Mouse (Mus musculus) Patski (cell line): ENCODE measurements around the gene Mapre1. TPM values are rescaled to one million over a fixed set of nuclear protein-coding genes. Genes with fewer than 3 reads are reported as not detected.
"Not testable (repeated sequence)": the region's sequence is repeated elsewhere in the genome, so short reads cannot be mapped to it uniquely, and the experiment has no call there.

Experiments used
- ATAC-seq: fragments of 100-300 bp; one replicate; pipeline ENCODE4 v1.8.0; 2021
- CTCF ChIA-PET: fragments of 350-600 bp; sonication (Branson Sonifier 250); formaldehyde crosslinking; loops from one replicate; lab custom pipeline; 2022; ENCODE audit warnings: inconsistent platforms; lab: Charles Lee
- POLR2A ChIA-PET: fragments of 350-600 bp; sonication (Branson Sonifier 250); formaldehyde crosslinking; loops from one replicate; lab custom pipeline; 2022; ENCODE audit warnings: antibody characterized with exemption, inconsistent platforms; lab: Charles Lee
- DNase-seq: peaks from one replicate; pipeline ENCODE4 v3.0.0-alpha.2; 2011; ENCODE audit warnings: low read depth, low spot score
- H3K27me3 ChIP-seq: fragments of 371-371 bp; one replicate; pipeline ENCODE4 v1.5.1; 2021
- CTCF ChIP-seq: fragments of 100-300 bp; IDR thresholded peaks from one replicate; pipeline ENCODE4 v1.5.1; 2021
- in situ Hi-C: fragments of 300-500 bp; cut with MboI; formaldehyde crosslinking; loops from 3 replicates; pipeline ENCODE4 v1.11.1; 2018; ENCODE audit warnings: low pct_unique_long_range_greater_than_20kb, mixed read lengths
- polyA plus RNA-seq: library from polyadenylated mRNA; unstranded; gene quantifications from one replicate; pipeline ENCODE4 v1.2.3, GENCODE M21; 2021

The Mapre1 gene
- polyA plus RNA-seq = 118 TPM

GRCm38 (mm10) chr2:153740500-153741436 lies at the start of gene Mapre1:
Gene Mapre1 (plus strand): TSS chr2:153741274.
- no peaks in the 10 kb centered on the region for H3K27me3 ChIP-seq
- ChIA-PET CTCF (interaction anchor here (1.2 to 2.1 kb wide), 3 partner anchors 9 to 25 kb away, joined by 4 to 5 read pairs (median 4); no protein-coding TSS in a partner anchor), POLR2A (no interaction called here)
- peak; percentile 92 for ATAC-seq
- peak; percentile 80 for DNase-seq
- TF ChIP-seq CTCF = no peak
- in situ Hi-C loops = no loop called here

- H3K27me3 ChIP-seq, DNase-seq, CTCF ChIA-PET, POLR2A ChIA-PET, ATAC-seq, in situ Hi-C loops: not testable (repeated sequence)
Observed at GRCm38 (mm10) chr2:153693413-153693812, 47.7 kb upstream of the Mapre1 start.

- POLR2A ChIA-PET = no interaction called here
- ATAC-seq (no peak), DNase-seq (no peak)
- peak; percentile 58 for TF ChIP-seq CTCF
- CTCF ChIA-PET = no interaction called here
- H3K27me3 ChIP-seq = peaks cover 5% of the 10 kb centered on the region
- in situ Hi-C loops = no loop called here
Observed at GRCm38 (mm10) chr2:153694462-153695085, 46.5 kb upstream of the Mapre1 start.

GRCm38 (mm10) chr2:153696352-153696751 lies 44.7 kb upstream of the Mapre1 start, which contains the start of gene Dnmt3c:
Gene Dnmt3c (plus strand): TSS chr2:153696652.
- ATAC-seq = no peak
- POLR2A ChIA-PET = no interaction called here
- TF ChIP-seq CTCF = no peak
- in situ Hi-C loops = no loop called here
- H3K27me3 ChIP-seq = peaks cover 8% of the 10 kb centered on the region
- DNase-seq = no peak
- CTCF ChIA-PET = no interaction called here

- TF ChIP-seq CTCF = no peak
- CTCF ChIA-PET = no interaction called here
- no peak for DNase-seq
- no peak for ATAC-seq
- POLR2A ChIA-PET = interaction anchor here (0.7 kb wide), 1 partner anchor 151 kb away, joined by 3 read pairs; no protein-coding TSS in a partner anchor
- in situ Hi-C loops = no loop called here
- H3K27me3 ChIP-seq = peaks cover 21% of the 10 kb centered on the region
Observed at GRCm38 (mm10) chr2:153703389-153703788, 37.7 kb upstream of the Mapre1 start.

GRCm38 (mm10) chr2:153710701-153711330 lies 30.3 kb upstream of the Mapre1 start:
- ChIA-PET CTCF (no interaction called here), POLR2A (no interaction called here)
- no peak for ATAC-seq
- TF ChIP-seq CTCF = peak; percentile 79
- no peak for DNase-seq
- in situ Hi-C loops = no loop called here
- no peaks in the 10 kb centered on the region for H3K27me3 ChIP-seq

DNA sequence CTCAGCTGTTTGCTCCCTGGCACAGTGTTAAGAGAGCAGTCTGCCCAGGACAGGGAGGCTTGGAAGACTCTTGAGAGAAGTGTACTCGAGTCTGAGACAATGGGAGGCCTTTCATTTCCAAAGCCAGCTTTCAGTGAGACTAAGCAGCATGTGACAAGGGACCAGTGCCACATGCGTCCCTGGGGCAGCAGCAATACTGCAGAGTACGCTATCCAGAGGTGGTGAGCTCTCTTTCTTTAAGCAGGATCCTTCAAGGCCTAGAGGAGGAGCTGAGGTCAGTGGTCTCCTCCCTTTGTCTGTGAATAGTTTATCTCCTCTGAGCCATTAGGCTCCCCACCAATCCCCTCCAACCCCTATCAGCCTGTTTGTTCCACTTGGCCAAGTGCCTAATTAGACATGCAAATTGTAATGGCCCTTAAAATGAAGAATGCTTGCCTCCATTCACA lies 28.4 kb upstream of the Mapre1 start:
- CTCF ChIA-PET = interaction anchor here (0.8 to 1.0 kb wide), 2 partner anchors 11 to 43 kb away, joined by 4 read pairs; no protein-coding TSS in a partner anchor
- no peak for ATAC-seq
- H3K27me3 ChIP-seq = no peaks in the 10 kb centered on the region
- no peak for DNase-seq
- POLR2A ChIA-PET = interaction anchor here (0.6 kb wide), 1 partner anchor 12 kb away, joined by 3 read pairs; no protein-coding TSS in a partner anchor
- in situ Hi-C loops = no loop called here
- no peak for TF ChIP-seq CTCF

DNA sequence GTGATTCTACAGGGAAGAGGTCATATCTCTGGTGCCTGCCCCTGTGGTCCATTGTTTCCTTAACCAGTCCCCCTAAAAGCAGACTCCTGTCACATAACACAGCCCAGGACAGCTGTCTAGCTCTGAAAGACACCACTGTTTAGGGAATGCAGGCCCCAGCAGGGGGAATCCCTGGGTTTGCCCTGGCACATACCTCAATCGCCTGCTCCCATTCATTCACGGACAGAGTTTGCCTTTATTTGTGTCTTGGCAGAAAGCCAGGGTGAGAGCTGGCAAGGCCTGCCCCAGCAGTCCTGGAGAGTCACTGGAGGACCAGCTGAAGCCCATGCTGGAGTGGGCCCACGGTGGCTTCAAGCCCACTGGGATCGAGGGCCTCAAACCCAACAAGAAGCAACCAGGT lies 27.8 kb upstream of the Mapre1 start:
- no peak for DNase-seq
- no peak for TF ChIP-seq CTCF
- CTCF ChIA-PET = interaction anchor here (1.0 kb wide), 1 partner anchor 43 kb away, joined by 4 read pairs; no protein-coding TSS in a partner anchor
- H3K27me3 ChIP-seq = no peaks in the 10 kb centered on the region
- ATAC-seq = no peak
- in situ Hi-C loops = no loop called here
- POLR2A ChIA-PET = interaction anchor here (0.6 kb wide), 1 partner anchor 13 kb away, joined by 3 read pairs; no protein-coding TSS in a partner anchor

GRCm38 (mm10) chr2:153717861-153718260 lies 23.2 kb upstream of the Mapre1 start:
- CTCF ChIA-PET, H3K27me3 ChIP-seq, POLR2A ChIA-PET, in situ Hi-C loops, ATAC-seq, DNase-seq: not testable (repeated sequence)

DNA sequence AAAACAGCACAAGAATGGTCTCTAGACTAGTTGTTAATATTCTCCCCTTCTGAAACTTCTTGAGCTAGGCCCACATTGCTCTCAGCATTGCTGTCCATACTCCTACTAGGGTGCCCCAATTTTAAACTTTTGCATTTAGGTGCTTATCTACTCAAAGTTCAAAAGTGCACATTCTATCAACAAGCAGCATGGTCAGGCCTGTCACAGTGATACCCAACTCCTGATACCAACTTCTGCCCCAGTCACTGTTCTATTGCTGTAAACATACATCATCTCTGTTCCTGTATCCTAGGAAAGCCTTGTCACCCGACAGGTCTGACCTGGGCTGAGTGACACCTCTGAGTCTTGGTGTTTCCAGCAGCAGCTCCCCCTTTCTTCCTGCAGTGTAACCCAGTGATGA lies 18.0 kb upstream of the Mapre1 start:
- in situ Hi-C loops = no loop called here
- no peak for ATAC-seq
- ChIA-PET CTCF (no interaction called here), POLR2A (no interaction called here)
- no peak for TF ChIP-seq CTCF
- no peak for DNase-seq
- peaks cover 4% of the 10 kb centered on the region for H3K27me3 ChIP-seq
